Mouse (Mus musculus): Measurements from ENCODE around the gene Irgm2.

Irgm2 gene

DNA sequence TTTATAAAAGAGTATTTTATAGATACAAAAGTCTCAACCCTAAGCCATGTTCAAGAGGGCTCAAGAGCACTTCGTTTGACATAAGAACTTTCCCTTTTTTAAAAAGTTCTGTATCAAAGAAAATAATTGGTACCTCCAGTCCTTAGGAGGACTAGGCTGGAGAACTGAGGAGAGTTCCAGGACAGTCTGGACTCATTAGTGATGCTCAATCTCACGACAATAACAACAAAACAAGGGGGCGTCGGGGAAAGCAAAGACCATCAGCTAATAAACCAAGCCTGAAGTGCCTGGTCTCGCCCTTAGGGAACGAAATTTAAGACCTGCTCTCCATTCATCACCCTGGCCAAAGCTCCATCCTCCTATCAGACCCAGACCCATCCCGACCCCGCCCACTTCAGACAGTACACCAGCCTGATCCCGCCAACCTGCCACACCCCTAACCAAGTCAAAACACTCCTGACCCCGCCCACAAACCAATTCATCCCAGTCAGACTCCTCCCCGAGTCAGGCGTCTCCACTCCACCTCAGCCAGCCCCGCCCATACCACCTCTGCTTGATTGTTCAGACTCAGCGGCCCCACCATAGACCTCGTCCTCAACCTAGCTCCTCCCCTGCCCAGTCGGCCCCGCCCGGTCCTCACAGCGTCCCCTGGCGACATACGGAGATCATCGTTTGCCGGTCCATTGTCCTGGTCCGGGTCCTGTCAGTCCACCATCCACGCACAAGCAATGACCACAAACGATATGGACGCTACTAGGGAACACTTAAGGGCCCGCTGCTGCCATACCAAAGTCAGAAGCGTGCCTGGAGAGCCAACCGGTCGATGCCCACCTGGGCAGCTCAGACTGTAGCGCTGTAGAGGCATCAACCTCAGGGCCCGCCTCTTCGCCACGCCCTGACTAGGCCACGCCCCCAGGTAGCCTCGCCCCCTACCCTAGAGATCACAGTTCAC lies 39.7 kb downstream of the Irgm2 start:
- no peak for TF ChIP-seq GATA4 (IDR thresholded peaks at IDR 0.05; ENCODE audit: insufficient replicate concordance, low read length)

GRCm38 (mm10) chr11:58247294-58247693 lies 47.9 kb downstream of the Irgm2 start:
- no peak for TF ChIP-seq GATA4 (IDR thresholded peaks at IDR 0.05; ENCODE audit: insufficient replicate concordance, low read length)

GRCm38 (mm10) chr11:58249203-58249981 lies 50.0 kb downstream of the Irgm2 start:
- no peak for TF ChIP-seq GATA4 (IDR thresholded peaks at IDR 0.05; ENCODE audit: insufficient replicate concordance, low read length)

DNA sequence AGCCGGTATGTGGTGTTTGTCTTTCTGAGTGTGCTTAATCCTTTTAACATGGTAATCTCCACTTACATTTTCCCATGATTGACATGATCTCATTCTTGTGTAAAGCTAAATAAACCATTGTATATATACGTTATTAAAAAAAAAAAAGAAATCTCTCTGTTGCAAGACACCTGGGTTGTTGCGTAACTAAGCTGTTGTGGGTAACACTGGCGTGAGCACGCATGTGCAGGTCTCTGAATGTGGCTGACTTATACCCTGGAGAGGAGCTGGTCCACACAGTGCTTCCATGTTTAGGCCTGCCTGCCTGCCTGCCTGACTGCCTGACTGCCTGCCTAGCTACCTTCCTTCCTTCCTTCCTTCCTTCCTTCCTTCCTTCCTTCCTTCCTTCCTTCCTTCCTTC lies 51.1 kb downstream of the Irgm2 start:
- TF ChIP-seq GATA4 (IDR thresholded peaks at IDR 0.05; ENCODE audit: insufficient replicate concordance, low read length): no peak

GRCm38 (mm10) chr11:58254411-58254810 lies 55.0 kb downstream of the Irgm2 start:
- TF ChIP-seq GATA4 (IDR thresholded peaks at IDR 0.05; ENCODE audit: insufficient replicate concordance, low read length): no peak

DNA sequence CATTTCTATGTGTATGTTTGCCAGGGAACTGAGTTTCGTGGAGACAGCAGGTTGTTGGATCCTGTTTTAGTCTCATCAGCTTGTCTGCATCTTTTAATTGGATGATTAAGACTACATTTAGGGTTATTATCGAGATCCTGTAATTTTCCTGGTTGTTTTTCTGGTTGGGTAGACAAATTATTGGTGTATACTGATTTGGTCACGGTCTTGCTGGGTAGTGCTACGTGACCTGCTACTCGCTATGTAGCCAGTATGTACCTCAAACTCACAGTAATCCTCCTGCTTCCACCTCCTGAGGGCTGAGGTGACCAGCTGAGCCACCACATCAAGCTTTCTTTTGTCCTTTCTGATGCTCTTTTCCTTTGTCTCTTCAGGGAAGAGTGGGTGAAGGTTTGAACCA lies 58.4 kb downstream of the Irgm2 start:
- TF ChIP-seq GATA4 (IDR thresholded peaks at IDR 0.05; ENCODE audit: insufficient replicate concordance, low read length): no peak

GRCm38 (mm10) chr11:58260156-58260555 lies 60.7 kb downstream of the Irgm2 start:
- TF ChIP-seq GATA4 (IDR thresholded peaks at IDR 0.05; ENCODE audit: insufficient replicate concordance, low read length): no peak

DNA sequence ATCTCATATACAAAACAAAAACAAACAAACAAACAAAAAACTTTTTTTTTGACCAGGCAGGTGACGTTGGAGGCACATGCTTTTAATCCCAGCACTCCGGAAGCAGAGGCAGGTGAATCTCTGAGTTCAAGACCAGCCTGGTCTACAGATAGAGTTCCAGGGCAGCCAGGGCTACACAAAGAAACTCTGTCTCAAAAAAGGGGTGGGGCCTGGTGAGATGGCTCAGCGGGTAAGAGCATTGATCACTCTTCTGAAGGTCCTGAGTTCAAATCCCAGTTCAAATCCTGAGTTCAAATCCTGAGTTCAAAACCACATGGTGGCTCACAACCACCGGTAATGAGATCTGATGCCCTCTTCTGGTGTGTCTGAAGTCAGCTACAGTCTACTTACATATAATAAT lies 62.4 kb downstream of the Irgm2 start:
- no peak for TF ChIP-seq GATA4 (IDR thresholded peaks at IDR 0.05; ENCODE audit: insufficient replicate concordance, low read length)

DNA sequence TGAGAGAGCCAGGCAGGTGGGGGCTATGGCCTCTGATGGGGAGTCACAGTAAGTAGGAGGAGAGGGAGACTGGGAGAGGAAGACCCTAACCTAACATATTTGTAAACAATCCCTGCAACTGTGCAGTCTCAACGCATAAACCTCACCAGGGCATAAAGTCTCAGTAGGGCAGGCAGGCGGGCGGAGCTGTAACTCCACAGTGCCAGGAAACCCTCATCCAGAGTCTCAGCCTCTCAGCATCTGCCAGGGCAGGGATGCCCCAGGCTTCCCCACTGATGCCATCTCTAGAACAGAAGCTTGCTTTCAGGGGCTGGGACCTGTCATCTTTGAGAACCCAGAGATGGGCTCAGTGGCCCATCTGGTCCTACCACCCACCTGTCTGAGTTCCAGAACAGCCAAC lies 62.9 kb downstream of the Irgm2 start:
- TF ChIP-seq GATA4 (IDR thresholded peaks at IDR 0.05; ENCODE audit: insufficient replicate concordance, low read length): no peak

DNA sequence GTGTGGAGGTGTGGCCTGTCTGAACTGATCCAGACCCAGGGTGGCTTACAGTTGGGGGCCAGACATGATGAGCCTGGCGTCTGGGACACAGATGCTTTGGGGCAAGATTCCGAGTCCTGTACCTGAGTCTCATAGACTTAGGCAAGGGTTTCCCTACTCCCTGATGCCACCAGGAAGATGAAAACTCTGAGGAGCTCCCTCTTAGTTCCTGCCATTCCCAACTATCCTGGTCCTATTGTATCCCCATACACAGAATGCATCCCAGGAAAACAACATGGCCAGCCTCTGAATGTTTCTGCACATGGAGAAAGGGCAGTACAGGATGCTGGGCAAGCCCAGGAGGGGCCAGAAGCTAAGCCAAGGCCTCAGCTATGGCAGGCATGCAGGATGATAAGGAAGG lies 64.1 kb downstream of the Irgm2 start:
- no peak for TF ChIP-seq GATA4 (IDR thresholded peaks at IDR 0.05; ENCODE audit: insufficient replicate concordance, low read length)

DNA sequence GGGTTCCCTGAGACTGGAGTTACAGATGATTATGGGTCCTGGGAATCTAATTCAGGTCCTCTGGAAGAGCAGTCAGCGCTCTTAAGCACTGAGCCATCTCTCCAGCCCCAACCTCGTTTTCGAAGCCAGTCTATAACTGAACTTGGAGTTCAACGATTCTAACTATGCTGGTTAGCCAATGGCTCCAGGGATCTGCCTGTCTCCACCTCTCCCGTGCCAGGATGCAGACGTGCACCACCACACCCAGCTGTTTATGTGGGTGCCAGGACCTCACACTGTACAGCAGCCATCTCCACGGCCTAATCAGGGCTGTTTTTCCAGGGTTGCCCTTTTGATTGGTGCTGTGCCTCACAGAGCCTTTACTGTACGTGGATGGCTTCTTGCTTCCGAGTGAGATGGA lies 65.1 kb downstream of the Irgm2 start:
- TF ChIP-seq GATA4 (IDR thresholded peaks at IDR 0.05; ENCODE audit: insufficient replicate concordance, low read length): no peak

- no peak for TF ChIP-seq GATA4 (IDR thresholded peaks at IDR 0.05; ENCODE audit: insufficient replicate concordance, low read length)
Measured at GRCm38 (mm10) chr11:58268285-58268684, 68.9 kb downstream of the Irgm2 start.

Measured in liver, adult (tissue).